ENCODE assay signal across 10 mouse cellular contexts in genomic region chr13:93891276-93891675, GRCm38 (mm10).
"Had no signal": no experiment of that assay in that cellular context is flagged by ENCODE, and none has a peak within 500 bp of the region (broad histone marks: within the 10 kb centered on the region; RNA-seq: fewer than 3 reads in every experiment).

No protein-coding gene starts in this region.

- ATAC-seq: hindbrain, postnatal 0 days; liver, postnatal 0 days; midbrain, embryonic 15.5 days had no signal

- H3K4me1 ChIP-seq: liver, embryonic 13.5 days; midbrain, embryonic 15.5 days; neural tube, embryonic 12.5 days; stomach, embryonic 15.5 days had no signal

- H3K27me3 ChIP-seq: limb, embryonic 15.5 days; liver, embryonic 13.5 days; midbrain, embryonic 15.5 days; neural tube, embryonic 12.5 days; stomach, embryonic 15.5 days had no signal

- H3K9me3 ChIP-seq: limb, embryonic 15.5 days; liver, embryonic 13.5 days; midbrain, embryonic 15.5 days; neural tube, embryonic 12.5 days; stomach, embryonic 15.5 days had no signal

- H3K4me2 ChIP-seq: limb, embryonic 15.5 days; liver, embryonic 13.5 days; midbrain, embryonic 15.5 days; neural tube, embryonic 12.5 days; stomach, embryonic 15.5 days had no signal

- H3K4me3 ChIP-seq: left cerebral cortex, adult 2 months; limb, embryonic 15.5 days; liver, embryonic 13.5 days; midbrain, embryonic 15.5 days; neural tube, embryonic 12.5 days; stomach, embryonic 15.5 days had no signal

- H3K9ac ChIP-seq: limb, embryonic 15.5 days; liver, embryonic 13.5 days; liver, postnatal 0 days; midbrain, embryonic 15.5 days; neural tube, embryonic 12.5 days; stomach, embryonic 15.5 days had no signal

- DNase-seq: liver, embryonic 13.5 days; liver, postnatal 0 days; thymus, adult 2 months; thymus, postnatal 25 days had no signal

- H3K27ac ChIP-seq: hindbrain, postnatal 0 days; left cerebral cortex, adult 2 months; limb, embryonic 15.5 days; liver, embryonic 13.5 days; midbrain, embryonic 15.5 days; neural tube, embryonic 12.5 days; stomach, embryonic 15.5 days had no signal

- H3K36me3 ChIP-seq: limb, embryonic 15.5 days; liver, embryonic 13.5 days; midbrain, embryonic 15.5 days; neural tube, embryonic 12.5 days; stomach, embryonic 15.5 days had no signal
